Mouse (Mus musculus): ENCODE results near the gene Gm44502.
A peak's percentile ranks its signal among the peaks of the same experiment; 100 is the strongest.

Gene Gm44502

DNA sequence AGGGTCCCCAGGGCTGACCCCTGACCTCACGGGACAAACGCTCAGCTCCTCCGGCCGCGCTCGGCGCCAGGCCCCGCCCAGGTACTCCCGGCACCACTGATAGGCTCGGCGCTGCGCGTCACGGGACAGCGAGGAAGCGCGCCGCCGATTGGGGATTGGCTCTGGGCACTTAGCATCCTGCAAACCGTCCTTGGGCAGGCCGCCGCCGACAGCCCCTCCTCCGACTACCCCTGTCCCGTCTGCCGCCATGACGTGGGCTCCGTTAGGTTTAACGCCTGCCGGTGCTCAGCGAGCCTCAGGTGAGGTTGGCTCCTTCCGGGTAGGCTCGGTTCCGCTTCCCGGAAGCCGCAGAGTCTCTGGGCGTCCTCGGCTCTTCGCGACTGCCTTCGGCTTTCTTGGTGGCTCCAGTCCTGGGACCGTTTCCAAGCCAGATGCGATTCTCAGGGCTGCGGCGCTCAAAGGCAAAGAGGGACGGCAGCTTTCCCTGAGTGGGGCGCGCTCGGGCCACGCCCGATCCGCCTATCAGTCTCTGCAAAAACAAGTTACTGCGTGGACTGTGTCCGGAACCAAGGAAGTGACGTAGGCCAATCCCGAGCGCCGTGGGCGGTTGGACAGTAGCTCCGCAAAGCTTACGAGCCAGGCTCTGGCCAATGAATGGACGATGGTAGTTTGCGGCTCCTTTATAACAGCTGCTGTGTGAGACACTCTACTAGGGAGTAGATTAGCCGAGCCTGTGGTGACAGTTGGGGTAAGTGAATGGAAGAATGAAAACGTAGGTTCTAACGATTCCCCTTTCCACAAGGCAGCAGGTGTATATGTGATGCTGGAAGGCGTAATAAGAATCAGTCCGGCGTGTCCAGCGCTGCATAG, at the start of gene Gm44502, which contains the start of the genes C730034F03Rik and Chkb:
Gene Gm44502, minus strand, starts transcription at position 345 of the 870 bp plus-strand sequence.
Gene C730034F03Rik, plus strand, starts transcription at position 238 of the 870 bp plus-strand sequence.
Gene Chkb, minus strand, starts transcription at position 557 of the 870 bp plus-strand sequence.
- peak; percentile 82 to 87 for DNase-seq (ENCODE audit: low spot score in 2 of 2)

DNA sequence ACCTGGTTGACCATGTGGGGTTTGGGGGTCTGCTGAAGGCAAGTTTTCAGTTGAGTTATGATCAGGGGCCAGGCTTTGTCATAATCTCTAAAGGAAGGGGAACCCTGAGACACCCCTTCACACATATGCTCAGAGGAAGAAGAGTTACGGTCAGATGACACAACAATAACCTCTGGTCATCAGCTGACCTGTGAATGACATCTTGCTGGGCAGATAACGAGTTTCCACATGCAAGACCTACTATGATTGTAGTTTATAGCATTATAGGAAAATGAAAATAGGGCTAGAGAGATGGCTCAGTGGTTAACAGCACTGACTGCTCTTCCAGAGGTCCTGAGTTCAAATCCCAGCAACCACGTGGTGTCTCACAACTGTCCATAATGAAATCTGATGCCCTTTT, 49.1 kb upstream of the Gm44502 start:
- no peak for DNase-seq (ENCODE audit: low spot score in 2 of 2)

DNA sequence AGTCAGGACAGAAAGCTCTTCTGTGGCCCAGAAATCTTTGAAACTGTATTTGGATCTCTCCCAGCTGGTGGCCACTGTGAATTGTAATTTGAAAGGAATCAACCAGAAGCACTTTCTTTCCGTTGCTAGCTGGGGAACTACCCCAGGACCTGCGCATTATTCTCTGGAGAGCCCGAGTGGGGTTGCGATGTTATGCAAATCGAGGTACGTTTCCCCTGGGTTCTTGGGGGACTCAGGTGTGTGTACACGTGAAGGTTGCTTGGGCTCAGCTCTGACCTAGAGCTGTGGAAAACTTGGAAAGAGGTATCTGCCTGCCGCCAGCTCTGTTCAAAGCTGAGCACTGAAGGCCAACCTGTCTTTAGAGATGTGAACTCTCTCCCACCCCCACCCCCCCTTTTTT, 48.3 kb upstream of the Gm44502 start:
- no peak for DNase-seq (ENCODE audit: low spot score in 2 of 2)

DNA sequence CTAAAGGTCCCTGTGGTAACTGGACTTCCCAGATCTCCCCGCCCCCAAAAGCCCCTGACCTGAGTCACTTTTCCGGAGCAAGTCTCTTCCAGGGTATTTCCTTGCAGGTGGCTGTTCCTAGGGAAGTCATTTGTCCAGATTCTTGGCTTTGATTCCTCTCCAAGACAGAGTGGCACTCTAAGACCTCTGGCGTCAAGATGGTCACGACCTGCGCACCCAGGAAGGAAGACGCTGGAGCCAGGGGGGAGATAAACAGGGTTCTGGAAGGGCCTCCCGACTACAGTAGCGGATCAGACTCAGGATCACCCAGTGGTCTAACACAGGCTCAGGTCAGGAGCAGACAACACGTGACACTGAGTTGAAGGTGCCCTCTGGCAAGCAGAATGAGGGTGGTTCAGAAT, 47.6 kb upstream of the Gm44502 start, which contains the start of gene Arsa:
Gene Arsa, minus strand, starts transcription at position 335 of the 401 bp plus-strand sequence.
- no peak for DNase-seq (ENCODE audit: low spot score in 2 of 2)

- DNase-seq (ENCODE audit: low spot score in 2 of 2): no peak
These were observed 46.9 kb upstream of the Gm44502 start for GRCm38 (mm10) chr15:89476475-89476815.

- peak; percentile 83 to 87 for DNase-seq (ENCODE audit: low spot score in 2 of 2)
These were observed 46.3 kb upstream of the Gm44502 start for GRCm38 (mm10) chr15:89475611-89476474.

GRCm38 (mm10) chr15:89475293-89475600, 45.8 kb upstream of the Gm44502 start:
- no peak for DNase-seq (ENCODE audit: low spot score in 2 of 2)

DNA sequence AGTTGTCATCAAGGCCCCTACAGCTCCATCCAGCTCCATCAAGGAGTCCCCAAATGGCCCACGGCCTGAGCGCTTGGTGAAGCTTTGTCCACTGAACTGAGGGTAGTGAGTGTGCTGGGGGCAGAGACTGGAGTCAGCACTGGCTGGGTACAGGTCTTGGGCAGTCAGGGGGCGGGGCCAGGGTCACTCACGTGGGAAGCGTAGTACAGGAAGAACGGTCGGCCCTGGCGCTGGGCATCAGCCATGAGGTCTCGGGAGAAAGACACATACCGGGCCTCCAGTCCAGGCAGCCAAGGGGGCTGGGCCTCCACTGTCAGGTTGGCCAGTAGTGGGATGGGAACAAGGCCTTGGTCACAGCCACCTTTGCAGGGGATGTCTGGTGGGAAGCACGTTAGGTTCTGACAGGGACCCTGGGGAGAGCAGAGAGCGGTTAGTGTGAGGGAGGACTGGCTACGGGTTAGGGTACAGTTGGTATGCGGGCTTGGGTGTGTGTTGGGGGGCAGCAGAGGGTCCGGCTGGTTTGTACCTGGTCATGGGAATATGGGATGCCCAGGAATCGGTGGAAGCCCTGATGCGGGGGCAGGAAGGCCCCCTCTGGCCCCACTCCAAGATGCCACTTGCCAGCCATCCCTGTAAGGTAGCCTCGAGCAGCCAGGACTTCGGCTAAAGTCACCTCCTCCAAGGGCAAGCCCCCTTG, 45.2 kb upstream of the Gm44502 start:
- DNase-seq (ENCODE audit: low spot score in 2 of 2): no peak

- no peak for DNase-seq (ENCODE audit: low spot score in 2 of 2)
These were observed 44.4 kb upstream of the Gm44502 start for GRCm38 (mm10) chr15:89473921-89474320.

DNA sequence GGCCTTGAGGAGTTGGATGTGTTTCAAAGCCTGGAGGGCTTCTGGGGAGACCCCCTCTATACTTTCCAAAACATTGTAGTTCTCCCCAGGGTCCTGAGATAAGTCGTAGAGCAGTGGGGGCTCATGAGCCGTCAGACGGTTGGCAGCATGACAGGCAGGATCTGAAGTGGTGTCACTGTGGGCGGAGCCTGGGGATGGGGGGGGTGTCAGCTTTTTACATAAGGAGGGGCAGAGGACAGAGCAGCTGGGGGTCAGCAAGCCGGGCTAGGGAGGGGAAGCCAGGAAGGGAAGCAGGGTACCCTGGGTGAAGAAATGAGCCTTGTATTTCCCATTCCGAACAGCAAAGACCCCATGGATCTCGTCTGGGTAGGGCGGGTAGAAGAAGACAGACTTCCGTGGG, 43.9 kb upstream of the Gm44502 start:
- no peak for DNase-seq (ENCODE audit: low spot score in 2 of 2)

DNA sequence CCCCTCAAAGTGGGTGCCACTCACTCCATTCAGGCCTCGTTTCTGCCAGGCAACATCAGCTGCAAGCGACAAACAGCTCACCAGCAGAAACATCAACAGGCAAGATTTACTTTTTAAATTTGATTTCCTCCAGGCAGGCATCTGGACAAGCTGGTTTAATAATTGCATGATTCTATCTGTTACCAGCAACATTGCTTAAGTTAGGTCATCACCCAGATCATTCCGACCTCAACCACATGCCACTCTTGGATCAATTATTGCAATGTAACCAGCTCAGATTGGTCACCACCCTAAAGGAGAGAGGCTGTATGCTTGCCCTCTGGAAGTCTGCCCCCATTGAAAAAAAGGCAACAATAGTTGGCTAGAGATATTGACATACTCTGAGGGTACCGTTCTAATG, 42.0 kb upstream of the Gm44502 start:
- no peak for DNase-seq (ENCODE audit: low spot score in 2 of 2)

- DNase-seq (ENCODE audit: low spot score in 2 of 2): no peak
These were observed 39.1 kb upstream of the Gm44502 start for GRCm38 (mm10) chr15:89468577-89468976.

- no peak for DNase-seq (ENCODE audit: low spot score in 2 of 2)
These were observed 35.6 kb upstream of the Gm44502 start for GRCm38 (mm10) chr15:89465052-89465451.

DNA sequence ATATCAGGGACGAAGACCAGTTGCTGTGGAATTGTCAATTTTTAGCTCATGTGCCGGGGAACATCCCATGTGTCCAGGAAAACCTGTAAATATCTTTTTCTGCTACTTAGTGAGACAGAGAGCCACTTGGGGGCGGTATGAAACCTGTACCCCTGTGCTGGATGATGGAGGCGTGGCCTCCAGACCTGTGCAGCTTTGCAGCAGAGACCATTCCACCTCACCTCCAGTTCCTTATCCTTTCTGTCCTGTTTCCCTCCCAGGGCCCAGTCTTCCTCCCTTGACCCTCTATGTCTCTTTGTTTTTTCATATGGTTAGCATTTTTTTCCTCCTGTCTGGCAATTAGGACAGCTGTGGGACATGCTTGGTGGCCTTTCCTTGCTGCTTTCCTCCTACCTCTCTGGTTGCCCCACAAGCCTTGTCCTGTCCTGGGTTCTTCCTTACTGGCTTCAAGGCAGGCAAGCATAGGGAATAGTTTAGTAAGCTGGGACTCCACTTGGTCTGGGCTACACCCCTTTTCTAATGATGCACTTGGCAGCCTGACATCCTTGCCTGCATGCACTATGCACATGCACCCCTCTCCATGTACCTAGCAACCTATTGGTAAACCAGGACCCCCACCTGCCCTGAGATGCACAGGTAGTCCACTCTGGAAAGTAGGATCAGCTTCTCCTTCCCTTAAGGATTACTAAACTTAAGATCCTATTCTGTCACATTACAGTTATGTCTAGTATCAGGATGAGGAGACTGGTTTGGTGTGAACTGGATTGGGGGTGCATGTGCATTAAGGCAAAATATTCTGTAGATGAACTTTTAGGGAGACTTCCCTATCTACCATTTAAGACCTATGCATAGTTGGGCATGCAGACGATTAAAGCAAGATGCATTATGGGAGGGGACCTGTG, 34.1 kb upstream of the Gm44502 start:
- DNase-seq (ENCODE audit: low spot score in 2 of 2): no peak

GRCm38 (mm10) chr15:89462176-89462575, 32.7 kb upstream of the Gm44502 start:
- DNase-seq (ENCODE audit: low spot score in 2 of 2): no peak

DNA sequence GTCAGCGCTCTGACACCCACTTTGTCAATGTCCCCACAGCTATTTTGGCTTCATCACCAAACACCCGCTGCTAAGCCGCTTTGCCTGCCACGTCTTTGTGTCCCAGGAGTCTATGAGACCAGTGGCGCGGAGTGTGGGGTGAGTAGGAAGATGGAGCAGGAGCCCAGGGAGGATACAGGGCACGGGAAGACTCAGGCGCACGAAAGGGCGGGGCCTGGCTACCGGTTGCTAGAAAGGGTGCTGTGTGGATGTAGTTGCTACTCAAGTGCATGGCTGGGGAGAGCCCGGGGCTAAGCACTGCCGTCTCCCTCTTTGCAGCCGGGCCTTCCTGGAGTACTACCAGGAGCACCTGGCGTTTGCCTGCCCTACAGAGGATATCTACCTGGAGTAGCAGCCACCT, 31.8 kb upstream of the Gm44502 start:
- no peak for DNase-seq (ENCODE audit: low spot score in 2 of 2)

- DNase-seq (ENCODE audit: low spot score in 2 of 2): no peak
These were observed 30.8 kb upstream of the Gm44502 start for GRCm38 (mm10) chr15:89460298-89460697.

DNA sequence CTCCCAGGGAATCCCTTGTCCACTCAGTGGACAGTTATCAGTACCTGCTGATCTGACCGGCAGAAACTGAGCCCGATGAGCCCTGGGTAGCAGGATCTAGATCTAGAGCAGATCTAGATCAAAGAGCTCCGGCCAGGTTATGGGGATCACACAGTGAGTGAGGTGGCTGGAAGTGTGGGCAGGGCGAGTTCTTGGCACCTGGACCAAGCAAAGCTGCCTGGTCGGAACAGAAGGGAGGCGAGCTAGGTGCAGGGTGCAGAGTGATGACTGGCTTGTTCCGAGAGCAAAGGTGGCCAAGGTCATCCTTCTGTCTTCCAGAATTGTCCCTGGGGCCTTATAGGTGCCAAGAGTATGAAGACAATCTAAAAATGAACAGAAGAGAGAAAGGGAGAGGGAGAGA, 30.3 kb upstream of the Gm44502 start:
- DNase-seq (ENCODE audit: low spot score in 2 of 2): no peak

DNA sequence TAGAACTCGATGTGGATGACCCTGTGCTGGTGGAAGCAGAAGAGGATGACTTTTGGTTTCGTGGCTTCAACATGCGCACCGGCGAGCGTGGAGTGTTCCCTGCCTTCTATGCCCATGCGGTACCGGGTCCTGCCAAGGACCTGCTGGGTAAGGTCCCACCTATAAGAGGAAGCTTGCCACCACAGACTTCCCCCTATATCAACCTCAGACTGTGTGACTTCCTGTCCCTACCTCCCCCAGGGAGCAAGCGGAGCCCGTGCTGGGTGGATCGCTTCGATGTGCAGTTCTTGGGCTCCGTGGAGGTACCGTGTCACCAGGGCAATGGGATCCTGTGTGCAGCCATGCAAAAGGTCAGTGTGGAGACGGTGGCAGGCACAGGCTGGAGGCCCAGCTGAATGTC, 29.4 kb upstream of the Gm44502 start:
- DNase-seq (ENCODE audit: low spot score in 2 of 2): no peak

DNA sequence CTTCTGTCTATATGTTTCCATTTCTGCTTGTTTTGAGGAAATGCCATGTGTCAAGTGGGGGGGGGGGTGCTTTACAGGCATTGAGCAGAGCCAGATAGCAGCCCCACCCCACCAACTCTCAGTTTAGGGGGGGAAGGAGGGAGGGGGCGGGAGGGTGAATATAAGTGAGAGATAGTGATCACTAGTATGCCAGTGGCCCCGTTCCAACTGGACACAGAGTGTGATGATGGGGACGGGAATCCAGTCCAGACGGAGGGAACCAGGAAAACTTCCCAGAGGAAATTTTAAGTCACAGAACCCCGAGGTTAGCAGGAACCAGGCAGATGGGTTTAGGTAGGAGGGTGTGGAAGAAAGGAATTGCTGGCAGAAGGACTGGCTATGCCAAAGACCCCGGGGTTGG, 26.1 kb upstream of the Gm44502 start:
- DNase-seq (ENCODE audit: low spot score in 2 of 2): no peak

- no peak for DNase-seq (ENCODE audit: low spot score in 2 of 2)
These were observed 25.4 kb upstream of the Gm44502 start for GRCm38 (mm10) chr15:89454857-89455256.
